Mouse (Mus musculus) E14TG2a.4 (cell line): ENCODE measurements around the gene Skida1.

Experiments used
- H3K27me3 ChIP-seq: 2 replicates; pipeline ENCODE4 v1.6.1; 2014; ENCODE audit warnings: low read length, control low read depth; ENCODE audit not compliant: insufficient read depth
- H3K36me3 ChIP-seq: 2 replicates; pipeline ENCODE4 v1.6.1; 2014; ENCODE audit warnings: low read length, control low read depth; ENCODE audit not compliant: insufficient read depth
- H3K4me1 ChIP-seq: replicated peaks from 2 replicates; pipeline ENCODE4 v1.6.1; 2014; ENCODE audit warnings: low read depth, low read length, control low read depth
- H3K4me3 ChIP-seq: replicated peaks from 2 replicates; pipeline ENCODE4 v1.5.1; 2014; ENCODE audit warnings: mild to moderate bottlenecking, low read length
- H3K9me3 ChIP-seq: 2 replicates; pipeline ENCODE4 v1.6.1; 2014; ENCODE audit warnings: low read length, control low read depth
- CTCF ChIP-seq: conservative IDR thresholded peaks from 2 replicates; pipeline ENCODE4 v1.5.1; 2014; ENCODE audit warnings: low read length
- NANOG ChIP-seq: IDR thresholded peaks from 2 replicates; pipeline ENCODE4 v1.6.1; 2014; ENCODE audit warnings: borderline replicate concordance, low read length, mixed read lengths
- POU5F1 ChIP-seq: IDR thresholded peaks from 2 replicates; pipeline ENCODE4 v1.6.1; 2014; ENCODE audit warnings: low read length, borderline replicate concordance

Skida1 gene

DNA sequence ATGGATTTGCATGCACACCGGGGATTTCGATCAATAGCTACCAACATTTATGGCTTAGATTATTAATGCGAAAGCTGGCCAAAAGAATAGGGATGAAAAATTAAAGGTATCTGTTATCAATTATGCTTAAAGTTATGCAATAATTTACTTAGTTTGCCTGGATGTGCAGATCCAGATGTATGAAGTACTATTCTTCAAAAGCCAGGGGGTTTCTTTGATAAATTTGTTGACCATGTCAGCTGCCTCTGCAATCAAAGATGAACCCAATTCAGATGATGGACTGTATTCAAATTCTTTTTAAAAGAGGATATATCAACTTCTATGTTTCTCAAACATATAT is 3.0 kb upstream of the Skida1 start:
- Histone ChIP-seq H3K36me3 (no peaks in the 10 kb centered on the region), H3K27me3 (peaks cover 49% of the 10 kb centered on the region), H3K4me1 (peaks cover 55% of the 10 kb centered on the region), H3K4me3 (no peak overlapping the region), H3K9me3 (no peaks in the 10 kb centered on the region)
- TF ChIP-seq NANOG: no peak
- TF ChIP-seq POU5F1: no peak
- no peak for TF ChIP-seq CTCF

DNA sequence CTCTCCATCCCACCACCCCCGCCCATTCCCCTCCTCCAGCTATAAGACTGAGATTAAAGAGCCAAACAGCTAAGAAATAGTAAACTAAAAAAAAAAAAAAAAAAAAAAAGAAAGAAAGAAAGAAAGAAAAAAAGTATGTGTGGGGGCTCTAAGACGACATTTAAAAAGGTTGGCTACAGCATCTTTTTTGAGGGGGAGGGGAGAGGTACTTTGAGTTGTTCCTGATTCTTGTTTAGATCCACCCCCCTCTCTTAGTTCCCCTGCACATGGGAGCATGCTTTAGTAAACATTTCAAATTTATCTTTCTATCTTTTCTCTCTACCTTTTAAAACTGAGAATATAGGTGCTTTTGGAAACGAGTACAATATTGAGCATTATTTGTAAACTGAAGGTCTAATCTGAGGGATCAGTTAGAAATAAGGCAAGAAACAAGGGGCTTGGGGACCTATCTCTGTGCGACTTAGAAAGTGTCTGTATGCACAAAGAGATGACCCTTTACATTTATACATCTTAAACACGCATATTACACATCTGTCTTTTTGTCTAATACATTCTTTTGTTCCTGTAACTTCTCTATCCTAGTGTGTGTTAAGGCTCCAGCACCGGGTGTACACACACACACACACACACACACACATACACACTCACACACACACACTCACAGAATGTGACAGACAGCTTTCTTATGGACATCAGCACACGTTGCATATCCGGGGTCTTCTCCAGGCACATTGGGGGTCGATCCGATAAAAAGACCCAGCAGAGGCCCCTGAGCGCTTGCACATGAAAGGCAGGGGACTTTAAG is 2.4 kb upstream of the Skida1 start:
- Histone ChIP-seq H3K27me3 (peaks cover 55% of the 10 kb centered on the region), H3K36me3 (no peaks in the 10 kb centered on the region), H3K4me3 (no peak overlapping the region), H3K9me3 (no peaks in the 10 kb centered on the region), H3K4me1 (peaks cover 61% of the 10 kb centered on the region)
- TF ChIP-seq NANOG (no peak), POU5F1 (no peak), CTCF (no peak)

DNA sequence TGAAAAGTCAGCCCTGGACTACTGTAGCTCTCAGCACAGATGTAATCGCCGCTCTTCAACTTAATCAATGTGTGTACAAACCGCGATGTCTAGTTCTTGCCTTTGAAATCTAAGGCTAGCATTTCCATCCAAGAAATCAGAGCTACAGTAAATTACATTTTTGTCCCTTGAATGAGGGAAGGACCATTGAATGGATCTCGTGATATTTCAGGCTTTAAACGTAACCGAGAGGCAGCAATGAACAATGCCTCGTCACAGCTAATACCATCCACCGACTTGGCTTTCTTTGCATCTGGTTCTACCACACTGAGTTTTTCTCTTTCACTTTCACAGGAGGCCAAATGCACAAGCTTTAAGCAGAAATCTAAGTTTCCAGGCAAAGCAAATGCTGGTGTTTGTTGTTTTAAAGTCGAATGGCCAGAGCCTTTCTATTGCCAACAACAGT is 1.7 kb upstream of the Skida1 start:
- H3K4me1 ChIP-seq: peaks cover 67% of the 10 kb centered on the region
- H3K9me3 ChIP-seq: no peaks in the 10 kb centered on the region
- TF ChIP-seq POU5F1 (no peak), CTCF (no peak), NANOG (no peak)
- H3K36me3 ChIP-seq: no peaks in the 10 kb centered on the region
- H3K4me3 ChIP-seq: no peak overlapping the region
- H3K27me3 ChIP-seq: peaks cover 61% of the 10 kb centered on the region

DNA sequence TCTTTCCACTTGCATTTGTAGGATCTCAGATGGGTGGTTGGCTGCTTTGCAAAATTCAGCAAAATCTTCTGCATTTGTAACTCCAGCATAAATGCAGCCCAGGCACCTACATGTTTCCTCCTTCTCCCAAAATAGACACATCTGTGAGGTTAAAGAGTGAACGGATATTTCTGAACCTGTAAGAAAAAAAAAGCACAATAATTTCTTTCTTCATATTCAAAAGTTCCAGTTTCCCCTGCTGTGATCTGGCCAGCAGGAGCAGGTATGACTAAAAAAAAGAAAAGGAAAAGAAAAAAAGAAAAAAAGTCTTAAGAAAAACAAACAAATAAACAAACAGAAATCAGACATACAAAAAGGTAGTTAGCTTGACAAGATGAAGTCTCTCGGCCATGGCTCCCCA is 1.2 kb upstream of the Skida1 start:
- peaks cover 65% of the 10 kb centered on the region for H3K4me1 ChIP-seq
- peaks cover 67% of the 10 kb centered on the region for H3K27me3 ChIP-seq
- TF ChIP-seq NANOG (no peak), POU5F1 (no peak), CTCF (no peak)
- peak overlapping the region; percentile 50; the same call in 1 of the 2 replicates for H3K4me3 ChIP-seq
- no peaks in the 10 kb centered on the region for H3K9me3 ChIP-seq
- no peaks in the 10 kb centered on the region for H3K36me3 ChIP-seq

DNA sequence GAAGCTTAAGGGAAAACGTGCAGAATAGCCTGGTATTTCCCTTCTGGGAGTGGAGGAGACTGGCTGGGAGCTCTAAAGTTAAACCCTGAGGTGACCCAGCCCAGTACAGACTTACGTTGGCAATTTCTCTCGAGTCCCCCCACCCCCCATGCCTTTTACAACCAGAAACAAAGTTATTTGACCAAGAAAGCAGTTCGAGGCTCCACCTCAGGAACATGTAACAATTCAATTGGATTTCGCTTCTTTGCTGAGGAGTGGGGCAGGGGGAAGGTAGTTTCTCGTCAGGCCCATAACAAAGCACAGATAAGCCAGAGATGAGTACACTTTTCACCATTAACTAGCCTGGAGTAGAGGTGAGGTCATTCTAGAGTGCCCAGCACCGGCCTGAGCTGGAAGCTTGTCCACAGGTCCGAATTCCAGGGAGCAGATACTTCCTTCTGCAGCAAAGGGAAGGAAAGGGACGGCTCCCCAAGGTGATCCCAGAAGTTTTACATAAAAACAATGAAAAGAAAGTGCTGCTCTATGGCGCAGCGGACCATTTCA is 499 bp upstream of the Skida1 start:
- Histone ChIP-seq H3K36me3 (no peaks in the 10 kb centered on the region), H3K9me3 (no peaks in the 10 kb centered on the region), H3K4me1 (peaks cover 59% of the 10 kb centered on the region), H3K4me3 (peak overlapping the region; percentile 50), H3K27me3 (peaks cover 73% of the 10 kb centered on the region)
- TF ChIP-seq CTCF (no peak), NANOG (no peak), POU5F1 (no peak)

DNA sequence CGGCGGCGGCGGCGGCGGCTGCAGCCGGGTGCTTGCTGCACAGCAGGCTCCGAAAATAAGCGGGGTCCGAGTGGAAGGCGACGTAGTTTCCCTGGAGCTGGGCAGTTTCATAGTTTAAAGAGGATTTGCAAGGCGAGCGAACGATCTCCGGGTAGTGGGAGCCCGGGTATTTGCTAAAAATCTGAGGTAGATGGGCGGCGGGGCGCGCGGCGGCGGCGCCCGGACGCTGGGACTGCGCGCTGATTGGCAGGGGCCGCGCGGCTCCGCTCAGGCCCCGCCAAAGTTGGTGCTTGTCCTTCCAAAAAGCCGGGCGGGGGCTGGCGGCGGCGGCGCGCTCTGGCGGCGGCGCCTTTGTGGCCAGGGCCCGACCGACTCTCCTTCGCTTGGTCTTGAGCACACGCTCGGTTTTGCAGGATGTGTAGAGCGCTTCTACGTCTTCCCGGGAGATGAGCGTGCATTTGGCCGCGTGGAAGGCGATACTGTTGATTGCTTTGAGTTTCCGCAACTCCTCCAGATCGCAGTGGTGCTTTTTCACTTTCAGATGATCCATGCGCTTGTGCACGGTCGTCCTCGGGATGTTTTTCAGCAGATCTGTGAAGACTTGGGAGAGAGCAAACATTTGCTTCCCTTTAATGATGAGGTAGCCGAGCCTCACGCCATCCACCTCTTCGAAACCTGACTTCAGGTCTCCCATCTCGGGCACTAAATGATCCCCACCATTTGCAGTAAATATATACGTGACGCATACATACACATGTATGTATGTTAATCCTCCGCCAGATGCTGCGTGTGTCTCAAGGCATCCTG is 1.0 kb downstream of the Skida1 start:
- H3K9me3 ChIP-seq: no peaks in the 10 kb centered on the region
- peaks cover 49% of the 10 kb centered on the region for H3K4me1 ChIP-seq
- peak overlapping the region; percentile 77 for H3K4me3 ChIP-seq
- peaks cover 81% of the 10 kb centered on the region for H3K27me3 ChIP-seq
- TF ChIP-seq POU5F1 (no peak), CTCF (no peak), NANOG (no peak)
- no peaks in the 10 kb centered on the region for H3K36me3 ChIP-seq

DNA sequence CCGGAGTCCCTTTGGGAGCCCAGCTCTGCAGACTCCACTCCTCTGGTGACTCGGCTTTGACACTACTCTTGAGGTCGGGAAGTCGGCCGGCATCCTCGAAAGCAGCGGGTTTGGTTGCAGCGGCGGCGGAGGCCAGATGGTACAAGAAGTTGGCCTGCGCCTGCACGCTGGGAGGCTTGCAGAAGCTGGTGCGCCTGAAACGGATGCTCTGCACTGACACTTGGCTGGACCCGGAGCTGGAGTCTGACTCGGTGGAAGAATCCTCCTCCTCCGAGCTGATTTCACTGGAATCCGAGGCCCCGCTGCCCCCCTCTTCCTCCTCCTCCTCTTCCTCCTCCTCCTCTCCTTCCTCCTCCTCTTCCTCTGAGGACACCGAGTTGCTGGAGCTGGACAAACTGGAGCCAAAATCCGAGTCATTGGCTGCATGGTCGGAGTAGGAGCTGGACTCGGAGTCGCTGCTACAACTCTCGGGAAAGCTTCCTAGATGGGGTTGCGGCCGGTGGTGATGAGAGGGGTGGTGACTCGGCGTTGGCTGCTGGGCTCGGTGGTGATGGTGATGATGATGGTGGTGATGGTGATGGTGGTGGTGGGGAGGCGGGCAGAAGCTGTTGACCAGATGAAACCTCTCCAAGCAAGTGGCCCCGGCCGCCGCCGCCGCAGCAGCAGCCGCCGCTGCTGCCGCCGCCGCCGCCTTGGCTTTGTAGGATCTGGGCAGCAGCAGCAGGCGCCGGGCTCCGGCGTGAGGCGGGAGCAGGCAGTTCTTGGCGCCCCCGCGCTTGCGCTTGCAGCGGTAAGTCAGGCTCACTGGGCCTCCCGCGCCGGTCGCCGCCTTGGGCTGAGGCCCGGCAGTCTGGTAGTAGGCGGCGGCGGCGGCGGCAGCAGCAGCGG is 1.8 kb downstream of the Skida1 start:
- Histone ChIP-seq H3K9me3 (no peaks in the 10 kb centered on the region), H3K27me3 (peaks cover 82% of the 10 kb centered on the region), H3K4me1 (peaks cover 53% of the 10 kb centered on the region), H3K4me3 (peak overlapping the region; percentile 77), H3K36me3 (no peaks in the 10 kb centered on the region)
- TF ChIP-seq POU5F1 (no peak), NANOG (no peak), CTCF (no peak)

DNA sequence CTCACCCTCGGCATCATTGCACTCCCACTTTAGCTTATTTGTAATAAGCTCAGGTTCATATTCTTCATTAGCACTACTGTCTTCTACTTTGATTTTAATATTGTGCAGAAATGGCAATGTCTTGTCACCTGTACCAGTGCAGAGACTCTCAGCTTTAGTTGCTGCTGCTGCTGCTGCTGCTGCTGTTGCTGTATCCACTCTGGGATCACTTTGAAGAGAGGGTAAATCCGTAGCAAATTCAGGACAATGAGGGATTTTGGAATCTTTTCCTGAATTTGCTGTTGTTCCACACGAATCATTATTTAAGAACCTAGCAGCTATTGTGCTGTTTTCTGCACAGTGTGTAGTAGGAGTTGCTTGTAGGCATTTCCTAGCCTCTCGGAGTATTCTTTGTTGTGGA is 2.7 kb downstream of the Skida1 start:
- Histone ChIP-seq H3K4me1 (peaks cover 61% of the 10 kb centered on the region), H3K9me3 (no peaks in the 10 kb centered on the region), H3K27me3 (peaks cover 81% of the 10 kb centered on the region), H3K36me3 (no peaks in the 10 kb centered on the region), H3K4me3 (peak overlapping the region; percentile 77)
- TF ChIP-seq CTCF (no peak), NANOG (no peak), POU5F1 (no peak)
